Mouse (Mus musculus): ENCODE data around the gene Iqcn. TPM values are rescaled to one million over a fixed set of nuclear protein-coding genes. Genes with fewer than 3 reads are reported as not detected.
A peak's percentile ranks its signal among the peaks of the same experiment; 100 is the strongest.

Iqcn gene
- polyA plus RNA-seq, 1 experiment from 2014 or later = 0.05 TPM

- Histone ChIP-seq H3K4me1 (ENCODE audit: control insufficient read depth, insufficient read depth, low read length) (peaks cover 35% of the 10 kb centered on the region), H3K27me3 (ENCODE audit: control insufficient read depth, insufficient read depth, low read length) (no peaks in the 10 kb centered on the region), H3K4me3 (replicated peaks; ENCODE audit: low read depth, low read length) (0 out of 2 replicates have a peak overlapping the region, but pooled peaks have one; percentile 19), H3K4me2 (ENCODE audit: low read length) (peak overlapping the region; percentile 53), H3K9me3 (ENCODE audit: control insufficient read depth, low read length) (no peaks in the 10 kb centered on the region), H3K27ac (replicated peaks; ENCODE audit: low read depth, low read length) (peak overlapping the region; percentile 49), H3K36me3 (ENCODE audit: control insufficient read depth, insufficient read depth, low read length) (no peaks in the 10 kb centered on the region), H3K9ac (replicated peaks; ENCODE audit: low read length) (0 out of 2 replicates have a peak overlapping the region, but pooled peaks have one; percentile 43)
- WGBS = 6% methylated on average over 31 of the region's 31 CpGs
- no peak for ATAC-seq (ENCODE audit: low FRiP score, low TSS enrichment)
- DNase-seq = peak; percentile 86
Observed at GRCm38 (mm10) chr8:70696019-70696885, 7.0 kb upstream of the Iqcn start.

GRCm38 (mm10) chr8:70696946-70697345 is 6.3 kb upstream of the Iqcn start:
- no peak overlapping the region for H3K4me3 ChIP-seq (replicated peaks; ENCODE audit: low read depth, low read length)
- no peaks in the 10 kb centered on the region for H3K36me3 ChIP-seq (ENCODE audit: control insufficient read depth, insufficient read depth, low read length)
- H3K4me2 ChIP-seq (ENCODE audit: low read length) = peak overlapping the region; percentile 53
- peak overlapping the region; percentile 49 for H3K27ac ChIP-seq (replicated peaks; ENCODE audit: low read depth, low read length)
- no peaks in the 10 kb centered on the region for H3K27me3 ChIP-seq (ENCODE audit: control insufficient read depth, insufficient read depth, low read length)
- no peaks in the 10 kb centered on the region for H3K9me3 ChIP-seq (ENCODE audit: control insufficient read depth, low read length)
- no peak for ATAC-seq (ENCODE audit: low FRiP score, low TSS enrichment)
- peaks cover 36% of the 10 kb centered on the region for H3K4me1 ChIP-seq (ENCODE audit: control insufficient read depth, insufficient read depth, low read length)
- DNase-seq = no peak
- H3K9ac ChIP-seq (replicated peaks; ENCODE audit: low read length) = 0 out of 2 replicates have a peak overlapping the region, but pooled peaks have one; percentile 43
- 44% methylated on average over 4 of the region's 4 CpGs for WGBS

GRCm38 (mm10) chr8:70697366-70698250 is 5.6 kb upstream of the Iqcn start:
- Histone ChIP-seq H3K4me3 (replicated peaks; ENCODE audit: low read depth, low read length) (peak overlapping the region; percentile 97), H3K4me2 (ENCODE audit: low read length) (peak overlapping the region; percentile 59), H3K9ac (replicated peaks; ENCODE audit: low read length) (peak overlapping the region; percentile 57; the same call in 1 of the 2 replicates), H3K27ac (replicated peaks; ENCODE audit: low read depth, low read length) (peak overlapping the region; percentile 99), H3K36me3 (ENCODE audit: control insufficient read depth, insufficient read depth, low read length) (0 out of 2 replicates have a peak, but pooled peaks cover 1% of the 10 kb centered on the region), H3K4me1 (ENCODE audit: control insufficient read depth, insufficient read depth, low read length) (peaks cover 39% of the 10 kb centered on the region), H3K9me3 (ENCODE audit: control insufficient read depth, low read length) (no peaks in the 10 kb centered on the region), H3K27me3 (ENCODE audit: control insufficient read depth, insufficient read depth, low read length) (no peaks in the 10 kb centered on the region)
- no peak for ATAC-seq (ENCODE audit: low FRiP score, low TSS enrichment)
- 72% methylated on average over 12 of the region's 12 CpGs for WGBS
- no peak for DNase-seq

GRCm38 (mm10) chr8:70698310-70699109 is 4.7 kb upstream of the Iqcn start, which contains the start of gene Jund:
Jund (plus strand) TSS chr8:70698949.
- peak; percentile 100 for DNase-seq
- H3K9ac ChIP-seq (replicated peaks; ENCODE audit: low read length) = peak within 1 kb of the TSS; percentile 98
- ATAC-seq (ENCODE audit: low FRiP score, low TSS enrichment) = peak; percentile 91
- H3K4me2 ChIP-seq (ENCODE audit: low read length) = peak within 1 kb of the TSS; percentile 59
- H3K27me3 ChIP-seq (ENCODE audit: control insufficient read depth, insufficient read depth, low read length) = no peaks in the 10 kb centered on the region
- no peaks in the 10 kb centered on the region for H3K9me3 ChIP-seq (ENCODE audit: control insufficient read depth, low read length)
- peak within 1 kb of the TSS; percentile 97 for H3K4me3 ChIP-seq (replicated peaks; ENCODE audit: low read depth, low read length)
- peak within 1 kb of the TSS; percentile 99 for H3K27ac ChIP-seq (replicated peaks; ENCODE audit: low read depth, low read length)
- under 1% methylated on average over 67 of the region's 69 CpGs for WGBS
- peaks cover 39% of the 10 kb centered on the region for H3K4me1 ChIP-seq (ENCODE audit: control insufficient read depth, insufficient read depth, low read length)
- peaks cover 9% of the 10 kb centered on the region; the same call in 1 of the 2 replicates for H3K36me3 ChIP-seq (ENCODE audit: control insufficient read depth, insufficient read depth, low read length)

- Histone ChIP-seq H3K27me3 (ENCODE audit: control insufficient read depth, insufficient read depth, low read length) (no peaks in the 10 kb centered on the region), H3K9ac (replicated peaks; ENCODE audit: low read length) (peak overlapping the region; percentile 98), H3K4me3 (replicated peaks; ENCODE audit: low read depth, low read length) (peak overlapping the region; percentile 97), H3K27ac (replicated peaks; ENCODE audit: low read depth, low read length) (peak overlapping the region; percentile 99), H3K9me3 (ENCODE audit: control insufficient read depth, low read length) (no peaks in the 10 kb centered on the region), H3K36me3 (ENCODE audit: control insufficient read depth, insufficient read depth, low read length) (peaks cover 9% of the 10 kb centered on the region; the same call in 1 of the 2 replicates), H3K4me2 (ENCODE audit: low read length) (peak overlapping the region; percentile 59), H3K4me1 (ENCODE audit: control insufficient read depth, insufficient read depth, low read length) (peaks cover 39% of the 10 kb centered on the region)
- under 1% methylated on average over 89 of the region's 89 CpGs for WGBS
- ATAC-seq (ENCODE audit: low FRiP score, low TSS enrichment) (peak; percentile 0; the same call in 1 of the 2 replicates), DNase-seq (no peak)
Observed at GRCm38 (mm10) chr8:70699116-70699833, 4.0 kb upstream of the Iqcn start.

- Histone ChIP-seq H3K36me3 (ENCODE audit: control insufficient read depth, insufficient read depth, low read length) (peaks cover 9% of the 10 kb centered on the region; the same call in 1 of the 2 replicates), H3K4me1 (ENCODE audit: control insufficient read depth, insufficient read depth, low read length) (peaks cover 39% of the 10 kb centered on the region), H3K27ac (replicated peaks; ENCODE audit: low read depth, low read length) (peak overlapping the region; percentile 99), H3K9ac (replicated peaks; ENCODE audit: low read length) (peak overlapping the region; percentile 98), H3K27me3 (ENCODE audit: control insufficient read depth, insufficient read depth, low read length) (no peaks in the 10 kb centered on the region), H3K4me2 (ENCODE audit: low read length) (peak overlapping the region; percentile 59), H3K4me3 (replicated peaks; ENCODE audit: low read depth, low read length) (peak overlapping the region; percentile 97), H3K9me3 (ENCODE audit: control insufficient read depth, low read length) (no peaks in the 10 kb centered on the region)
- WGBS = under 1% methylated on average over 59 of the region's 59 CpGs
- ATAC-seq (ENCODE audit: low FRiP score, low TSS enrichment) = peak; percentile 15; the same call in 1 of the 2 replicates
- DNase-seq = peak; percentile 90
Observed at GRCm38 (mm10) chr8:70699834-70700554, 3.3 kb upstream of the Iqcn start.

- WGBS = under 1% methylated on average over 20 of the region's 20 CpGs
- Histone ChIP-seq H3K27me3 (ENCODE audit: control insufficient read depth, insufficient read depth, low read length) (no peaks in the 10 kb centered on the region), H3K27ac (replicated peaks; ENCODE audit: low read depth, low read length) (peak overlapping the region; percentile 99), H3K4me3 (replicated peaks; ENCODE audit: low read depth, low read length) (peak overlapping the region; percentile 97), H3K9me3 (ENCODE audit: control insufficient read depth, low read length) (no peaks in the 10 kb centered on the region), H3K9ac (replicated peaks; ENCODE audit: low read length) (peak overlapping the region; percentile 98), H3K36me3 (ENCODE audit: control insufficient read depth, insufficient read depth, low read length) (peaks cover 9% of the 10 kb centered on the region; the same call in 1 of the 2 replicates), H3K4me1 (ENCODE audit: control insufficient read depth, insufficient read depth, low read length) (peaks cover 39% of the 10 kb centered on the region), H3K4me2 (ENCODE audit: low read length) (peak overlapping the region; percentile 59)
- peak; percentile 98 for DNase-seq
- ATAC-seq (ENCODE audit: low FRiP score, low TSS enrichment) = peak; percentile 24
Observed at GRCm38 (mm10) chr8:70700555-70700922, 2.7 kb upstream of the Iqcn start.

All from midbrain, embryonic 14.5 days (tissue).